Mouse (Mus musculus) CH12.LX (cell line): ENCODE results near the gene Cyp2b19. TPM values are rescaled to one million over a fixed set of nuclear protein-coding genes. Genes with fewer than 3 reads are reported as not detected.

Experiments used
- polyA plus RNA-seq: library from polyadenylated mRNA; unstranded; fragments of >175 nt; gene quantifications from 2 replicates; pipeline ENCODE4 v1.2.1, GENCODE M21; 2012; ENCODE audit warnings: low read depth; ENCODE audit not compliant: insufficient read length
- total RNA-seq, 2 experiments: library from RNA; depleted of rRNA; stranded (reverse); fragments of 300-350 nt in 1 of 2; fragments of >200 nt in 1 of 2; gene quantifications; 2 replicates each; pipeline ENCODE4 v1.2.3; 2012 to 2014

The Cyp2b19 gene
- total and polyA plus RNA-seq, 3 experiments = 0.04 to 0.11 TPM; not detected in 1

Other genes with a start within 250 kb of the Cyp2b19 start
- gene Nlrp9a, start 222.1 kb upstream of the Cyp2b19 start, total RNA-seq (2012; rRNA removed) = not detected in 2 replicates
- gene Nlrp9a, start 222.1 kb upstream of the Cyp2b19 start, total RNA-seq (2014; rRNA removed) = not detected in 2 replicates
- gene Nlrp9a, start 222.1 kb upstream of the Cyp2b19 start, polyA plus RNA-seq = not detected in 2 replicates
- not detected in 2 replicates for gene Vmn1r185, start 138.7 kb upstream of the Cyp2b19 start, total RNA-seq (2012; rRNA removed)
- gene Vmn1r185, start 138.7 kb upstream of the Cyp2b19 start, total RNA-seq (2014; rRNA removed) = not detected in 2 replicates
- gene Vmn1r185, start 138.7 kb upstream of the Cyp2b19 start, polyA plus RNA-seq = not detected in 2 replicates
- not detected in 2 replicates for gene Cyp2b23, start 70.7 kb upstream of the Cyp2b19 start, total RNA-seq (2012; rRNA removed)
- not detected in 2 replicates for gene Cyp2b23, start 70.7 kb upstream of the Cyp2b19 start, total RNA-seq (2014; rRNA removed)
- gene Cyp2b23, start 70.7 kb upstream of the Cyp2b19 start, polyA plus RNA-seq = not detected in 2 replicates
- 0.25 and 0.34 TPM in 2 replicates for gene Cyp2g1, start 51.8 kb downstream of the Cyp2b19 start, total RNA-seq (2012; rRNA removed)
- not detected in 2 replicates for gene Cyp2g1, start 51.8 kb downstream of the Cyp2b19 start, total RNA-seq (2014; rRNA removed)
- not detected in 2 replicates for gene Cyp2g1, start 51.8 kb downstream of the Cyp2b19 start, polyA plus RNA-seq
- not detected in 2 replicates for gene Cyp2a5, start 78.2 kb downstream of the Cyp2b19 start, total RNA-seq (2012; rRNA removed)
- not detected in 2 replicates for gene Cyp2a5, start 78.2 kb downstream of the Cyp2b19 start, total RNA-seq (2014; rRNA removed)
- not detected in 2 replicates for gene Cyp2a5, start 78.2 kb downstream of the Cyp2b19 start, polyA plus RNA-seq
- gene Cyp2a22, start 182.2 kb downstream of the Cyp2b19 start, total RNA-seq (2012; rRNA removed) = not detected in 2 replicates
- not detected in 2 replicates for gene Cyp2a22, start 182.2 kb downstream of the Cyp2b19 start, total RNA-seq (2014; rRNA removed)
- not detected in 2 replicates for gene Cyp2a22, start 182.2 kb downstream of the Cyp2b19 start, polyA plus RNA-seq